Mouse (Mus musculus) testis, adult 2 months (tissue): ENCODE data around the gene Ms4a15.

Source experiments
- CTCF ChIP-seq: fragments of 200-500 bp; IDR thresholded peaks from 2 replicates; pipeline ENCODE4 v1.5.1; 2012; ENCODE audit warnings: low read depth, mild to moderate bottlenecking, inconsistent platforms, low read length, moderate library complexity; ENCODE audit not compliant: control insufficient read depth, insufficient read depth, insufficient replicate concordance
- POLR2A ChIP-seq: fragments of 200-500 bp; IDR thresholded peaks from 2 replicates; pipeline ENCODE4 v1.6.1; 2012; ENCODE audit warnings: low read depth, mild to moderate bottlenecking, inconsistent platforms, low read length, moderate library complexity; ENCODE audit not compliant: control insufficient read depth

DNA sequence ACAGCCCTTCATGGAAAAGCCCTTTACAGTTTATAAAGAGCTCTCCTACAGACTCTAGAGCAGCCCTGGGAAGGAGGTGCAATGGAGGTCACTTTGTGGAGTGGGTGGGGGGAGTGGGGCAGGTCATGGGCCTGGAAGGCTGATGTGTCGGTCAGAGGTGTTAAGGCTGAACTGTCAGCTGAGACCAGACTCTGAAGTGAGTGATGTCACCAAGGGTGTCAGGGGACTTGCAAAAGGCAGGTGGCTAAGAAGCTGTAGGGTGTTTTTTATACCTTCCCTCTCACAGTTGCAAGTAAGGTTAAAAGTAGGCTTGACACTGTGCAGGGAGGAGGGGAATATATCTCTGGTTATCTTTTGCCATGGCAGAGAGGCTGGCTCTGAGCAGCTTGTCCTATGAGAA lies 2.3 kb downstream of the Ms4a15 start:
- TF ChIP-seq CTCF (no peak), POLR2A (no peak)
